In genomic region chr11:119666567-119667108, GRCm38 (mm10) we compare ENCODE assay signal across 13 mouse cellular contexts.
DNase-seq lines count a peak whose midpoint lies in the region; ATAC-seq lines count a peak whose summit lies in the region.
"Had no signal": no experiment of that assay in that cellular context is flagged by ENCODE, and none has a peak within 500 bp of the region (broad histone marks: within the 10 kb centered on the region; RNA-seq: fewer than 3 reads in every experiment).

No protein-coding gene starts in this region.

- H3K4me3 ChIP-seq in hindbrain, embryonic 12.5 days = no peak overlapping the region
- H3K4me3 ChIP-seq in hindbrain, embryonic 14.5 days (replicated peaks; ENCODE audit: low read length) = no peak overlapping the region
- H3K4me3 ChIP-seq in embryonic facial prominence, embryonic 14.5 days (ENCODE audit: low read depth, low read length) = no peak overlapping the region
- H3K4me3 ChIP-seq in midbrain, embryonic 16.5 days (ENCODE audit: low read depth, low read length) = no peak overlapping the region
- H3K4me3 ChIP-seq: kidney, embryonic 15.5 days; liver, embryonic 13.5 days had no signal

- no peak for DNase-seq in hindbrain, embryonic 14.5 days (ENCODE audit: low spot score)
- DNase-seq in NIH3T3 (ENCODE audit: low read depth) = peak; percentile 55
- DNase-seq in embryonic facial prominence, embryonic 14.5 days (ENCODE audit: low spot score) = peak; percentile 41
- DNase-seq in T-cell, adult 2 months (ENCODE audit: low spot score) = no peak
- DNase-seq in adrenal gland, postnatal 36 days = no peak
- DNase-seq: cerebellum, postnatal 14 days; gastrocnemius, postnatal 14 days; liver, embryonic 13.5 days; right cerebral cortex, adult 18-20 months had no signal

- 10% methylated on average over 2 of the region's 2 CpGs for WGBS in hindbrain, embryonic 12.5 days
- 9% methylated on average over 2 of the region's 2 CpGs for WGBS in hindbrain, embryonic 14.5 days
- 26% methylated on average over 2 of the region's 2 CpGs for WGBS in embryonic facial prominence, embryonic 14.5 days
- WGBS in midbrain, embryonic 16.5 days = 24% methylated on average over 2 of the region's 2 CpGs

- no peaks in the 10 kb centered on the region for H3K36me3 ChIP-seq in hindbrain, embryonic 12.5 days
- H3K36me3 ChIP-seq in hindbrain, embryonic 14.5 days (replicated peaks; ENCODE audit: control insufficient read depth, insufficient read depth) = no peaks in the 10 kb centered on the region
- H3K36me3 ChIP-seq in embryonic facial prominence, embryonic 14.5 days (ENCODE audit: control insufficient read depth, insufficient read depth, low read length) = no peaks in the 10 kb centered on the region
- no peaks in the 10 kb centered on the region for H3K36me3 ChIP-seq in midbrain, embryonic 16.5 days (ENCODE audit: control insufficient read depth, insufficient read depth, low read length)
- H3K36me3 ChIP-seq: kidney, embryonic 15.5 days; liver, embryonic 13.5 days had no signal

- peak overlapping the region; percentile 24; the same call in 1 of the 2 replicates for H3K27ac ChIP-seq in hindbrain, embryonic 12.5 days
- no peak overlapping the region; the same call in 1 of the 2 replicates for H3K27ac ChIP-seq in hindbrain, embryonic 14.5 days
- H3K27ac ChIP-seq in embryonic facial prominence, embryonic 14.5 days (replicated peaks; ENCODE audit: low read depth, low read length) = no peak overlapping the region; the same call in 1 of the 2 replicates
- no peak overlapping the region for H3K27ac ChIP-seq in midbrain, embryonic 16.5 days (ENCODE audit: low read length)
- H3K27ac ChIP-seq: kidney, embryonic 15.5 days; liver, embryonic 13.5 days had no signal

- no peak overlapping the region for H3K4me2 ChIP-seq in hindbrain, embryonic 12.5 days (replicated peaks)
- H3K4me2 ChIP-seq in hindbrain, embryonic 14.5 days (replicated peaks) = no peak overlapping the region
- no peak overlapping the region for H3K4me2 ChIP-seq in embryonic facial prominence, embryonic 14.5 days (ENCODE audit: low read depth, low read length)
- no peak overlapping the region for H3K4me2 ChIP-seq in midbrain, embryonic 16.5 days (ENCODE audit: low read length)
- H3K4me2 ChIP-seq: kidney, embryonic 15.5 days; liver, embryonic 13.5 days had no signal

- ATAC-seq in hindbrain, embryonic 12.5 days (ENCODE audit: low FRiP score) = no peak
- ATAC-seq in hindbrain, embryonic 14.5 days (ENCODE audit: low FRiP score) = no peak
- peak; percentile 43; the same call in 1 of the 2 replicates for ATAC-seq in embryonic facial prominence, embryonic 14.5 days (ENCODE audit: low read depth)
- no peak for ATAC-seq in midbrain, embryonic 16.5 days

- peaks cover 38% of the 10 kb centered on the region for H3K4me1 ChIP-seq in hindbrain, embryonic 12.5 days
- H3K4me1 ChIP-seq in hindbrain, embryonic 14.5 days (replicated peaks; ENCODE audit: control insufficient read depth, insufficient read depth, low read length) = peaks cover 15% of the 10 kb centered on the region; the same call in 1 of the 2 replicates
- peaks cover 4% of the 10 kb centered on the region for H3K4me1 ChIP-seq in embryonic facial prominence, embryonic 14.5 days (ENCODE audit: control insufficient read depth, insufficient read depth, low read length)
- H3K4me1 ChIP-seq in midbrain, embryonic 16.5 days (ENCODE audit: control insufficient read depth, insufficient read depth, low read length) = peaks cover 5% of the 10 kb centered on the region

- H3K9me3 ChIP-seq in hindbrain, embryonic 12.5 days (replicated peaks) = no peaks in the 10 kb centered on the region
- H3K9me3 ChIP-seq in hindbrain, embryonic 14.5 days (ENCODE audit: control insufficient read depth, low read length) = no peaks in the 10 kb centered on the region
- no peaks in the 10 kb centered on the region for H3K9me3 ChIP-seq in embryonic facial prominence, embryonic 14.5 days (ENCODE audit: control insufficient read depth, low read length)
- no peaks in the 10 kb centered on the region for H3K9me3 ChIP-seq in midbrain, embryonic 16.5 days (replicated peaks; ENCODE audit: control insufficient read depth, low read length, poor library complexity, severe bottlenecking)
- H3K9me3 ChIP-seq: kidney, embryonic 15.5 days; liver, embryonic 13.5 days had no signal

- H3K9ac ChIP-seq in hindbrain, embryonic 12.5 days = no peak overlapping the region
- H3K9ac ChIP-seq in hindbrain, embryonic 14.5 days = no peak overlapping the region
- H3K9ac ChIP-seq in embryonic facial prominence, embryonic 14.5 days (ENCODE audit: low read depth, low read length) = 0 out of 2 replicates have a peak overlapping the region, but pooled peaks have one; percentile 25
- peak overlapping the region; percentile 17; the same call in 1 of the 2 replicates for H3K9ac ChIP-seq in midbrain, embryonic 16.5 days (ENCODE audit: low read depth, low read length)
- H3K9ac ChIP-seq: kidney, embryonic 15.5 days; liver, embryonic 13.5 days had no signal

- no peaks in the 10 kb centered on the region for H3K27me3 ChIP-seq in hindbrain, embryonic 12.5 days
- no peaks in the 10 kb centered on the region for H3K27me3 ChIP-seq in hindbrain, embryonic 14.5 days (ENCODE audit: control insufficient read depth, insufficient read depth, low read length)
- H3K27me3 ChIP-seq in embryonic facial prominence, embryonic 14.5 days (replicated peaks; ENCODE audit: control insufficient read depth, insufficient read depth, low read length) = no peaks in the 10 kb centered on the region
- H3K27me3 ChIP-seq in midbrain, embryonic 16.5 days (ENCODE audit: control insufficient read depth, insufficient read depth, low read depth, low read length) = no peaks in the 10 kb centered on the region
- H3K27me3 ChIP-seq: CH12.LX; kidney, embryonic 15.5 days; liver, embryonic 13.5 days had no signal

Comparison
In these comparisons a context has a peak if more than half of its experiments do, and no peak if none do; other contexts are left out.
1. H3K9ac ChIP-seq: peak in embryonic facial prominence, embryonic 14.5 days (single experiment) and midbrain, embryonic 16.5 days (single experiment); none in hindbrain, embryonic 12.5 days (single experiment) and hindbrain, embryonic 14.5 days (single experiment).
2. DNase-seq: peak in NIH3T3 (single experiment) and embryonic facial prominence, embryonic 14.5 days (single experiment); none in hindbrain, embryonic 14.5 days (single experiment), T-cell, adult 2 months (single experiment) and adrenal gland, postnatal 36 days (0 of 2).